Mouse (Mus musculus): ENCODE measurements at regions not wholly inside any gene's neighbourhood (a gene's known extent, or its start where the extent isn't known, plus 50 kb on each side); places are given as distances from the start of the nearest gene placed in this dataset.
A peak's percentile ranks its signal among the peaks of the same experiment; 100 is the strongest.

DNA sequence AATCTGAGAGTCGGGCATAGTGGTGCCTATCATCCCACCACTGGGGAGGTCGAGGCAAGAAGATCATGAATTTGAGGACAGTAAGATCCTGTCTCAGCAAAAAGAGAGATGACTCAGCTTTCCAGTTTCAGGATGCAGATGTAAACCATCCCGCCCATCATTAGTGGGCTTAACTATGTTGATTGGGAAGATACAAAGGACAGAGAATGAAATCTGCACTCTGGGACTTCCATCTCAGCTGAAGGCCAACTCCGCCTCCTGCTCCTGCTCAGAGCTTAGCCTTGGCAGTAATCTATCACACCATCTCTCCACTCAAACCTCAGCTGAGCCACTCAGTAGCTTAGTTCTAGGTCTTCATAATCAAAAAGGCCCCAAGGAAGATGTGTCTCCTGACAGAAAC, 90.5 kb upstream of the Gadd45a start:
- H3K4me3 ChIP-seq (replicated peaks; ENCODE audit: low read length): no peak overlapping the region
- 0 out of 2 replicates have a peak, but pooled peaks cover 2% of the 10 kb centered on the region for H3K9me3 ChIP-seq (ENCODE audit: control insufficient read depth, low read length)
- 78% methylated on average over 4 of the region's 4 CpGs for WGBS
- no peaks in the 10 kb centered on the region for H3K36me3 ChIP-seq (ENCODE audit: control insufficient read depth, insufficient read depth)
- H3K4me1 ChIP-seq (replicated peaks; ENCODE audit: control insufficient read depth, insufficient read depth, low read length): no peaks in the 10 kb centered on the region
- H3K4me2 ChIP-seq (ENCODE audit: low read length): no peak overlapping the region
- H3K27me3 ChIP-seq (replicated peaks; ENCODE audit: control insufficient read depth, insufficient read depth, low read length): no peaks in the 10 kb centered on the region
- no peak overlapping the region for H3K9ac ChIP-seq (replicated peaks; ENCODE audit: low read depth, low read length)
- no peak for ATAC-seq
- no peak overlapping the region for H3K27ac ChIP-seq (ENCODE audit: low read length)

- 42% methylated on average over 7 of the region's 7 CpGs for WGBS
- no peak overlapping the region for H3K27ac ChIP-seq (ENCODE audit: low read length)
- H3K9ac ChIP-seq (replicated peaks; ENCODE audit: low read depth, low read length): no peak overlapping the region
- H3K27me3 ChIP-seq (replicated peaks; ENCODE audit: control insufficient read depth, insufficient read depth, low read length): no peaks in the 10 kb centered on the region
- H3K4me1 ChIP-seq (replicated peaks; ENCODE audit: control insufficient read depth, insufficient read depth, low read length): no peaks in the 10 kb centered on the region
- ATAC-seq: no peak
- H3K4me3 ChIP-seq (replicated peaks; ENCODE audit: low read length): no peak overlapping the region
- no peaks in the 10 kb centered on the region for H3K9me3 ChIP-seq (ENCODE audit: control insufficient read depth, low read length)
- no peak overlapping the region for H3K4me2 ChIP-seq (ENCODE audit: low read length)
- H3K36me3 ChIP-seq (ENCODE audit: control insufficient read depth, insufficient read depth): no peaks in the 10 kb centered on the region
Measured at GRCm38 (mm10) chr6:67125715-67126312, 88.6 kb upstream of the Gadd45a start.

DNA sequence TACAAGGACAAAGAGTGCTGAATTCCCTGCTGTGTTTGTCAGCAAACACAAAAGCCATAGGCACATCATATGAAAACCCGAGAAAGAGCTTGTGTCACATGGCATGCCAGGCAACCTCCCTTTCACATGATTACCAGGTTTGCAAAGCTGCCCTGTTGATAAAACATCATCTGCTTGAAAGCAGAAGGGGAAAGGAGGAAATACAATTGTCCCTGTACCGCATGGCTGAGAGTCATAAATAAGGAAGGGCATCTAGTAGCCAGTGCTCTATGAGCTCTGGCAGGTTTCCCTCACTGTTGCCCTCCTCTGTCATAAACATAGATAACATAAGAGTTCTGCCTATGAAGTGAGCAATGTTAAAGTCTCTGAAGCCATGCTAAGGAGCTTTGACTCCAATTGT, 86.8 kb upstream of the Gadd45a start:
- no peak for ATAC-seq
- Histone ChIP-seq H3K36me3 (ENCODE audit: control insufficient read depth, insufficient read depth) (no peaks in the 10 kb centered on the region), H3K4me1 (replicated peaks; ENCODE audit: control insufficient read depth, insufficient read depth, low read length) (no peaks in the 10 kb centered on the region), H3K27me3 (replicated peaks; ENCODE audit: control insufficient read depth, insufficient read depth, low read length) (no peaks in the 10 kb centered on the region), H3K27ac (ENCODE audit: low read length) (no peak overlapping the region), H3K4me3 (replicated peaks; ENCODE audit: low read length) (no peak overlapping the region), H3K4me2 (ENCODE audit: low read length) (no peak overlapping the region), H3K9me3 (ENCODE audit: control insufficient read depth, low read length) (no peaks in the 10 kb centered on the region), H3K9ac (replicated peaks; ENCODE audit: low read depth, low read length) (no peak overlapping the region)
- 39% methylated on average over 2 of the region's 2 CpGs for WGBS

GRCm38 (mm10) chr6:67123071-67123470, 85.8 kb upstream of the Gadd45a start:
- Histone ChIP-seq H3K27me3 (replicated peaks; ENCODE audit: control insufficient read depth, insufficient read depth, low read length) (no peaks in the 10 kb centered on the region), H3K4me3 (replicated peaks; ENCODE audit: low read length) (no peak overlapping the region), H3K9me3 (ENCODE audit: control insufficient read depth, low read length) (no peaks in the 10 kb centered on the region), H3K36me3 (ENCODE audit: control insufficient read depth, insufficient read depth) (no peaks in the 10 kb centered on the region), H3K4me1 (replicated peaks; ENCODE audit: control insufficient read depth, insufficient read depth, low read length) (no peaks in the 10 kb centered on the region), H3K9ac (replicated peaks; ENCODE audit: low read depth, low read length) (no peak overlapping the region), H3K27ac (ENCODE audit: low read length) (no peak overlapping the region), H3K4me2 (ENCODE audit: low read length) (no peak overlapping the region)
- no peak for ATAC-seq
- WGBS: 79% methylated on average over 4 of the region's 4 CpGs

DNA sequence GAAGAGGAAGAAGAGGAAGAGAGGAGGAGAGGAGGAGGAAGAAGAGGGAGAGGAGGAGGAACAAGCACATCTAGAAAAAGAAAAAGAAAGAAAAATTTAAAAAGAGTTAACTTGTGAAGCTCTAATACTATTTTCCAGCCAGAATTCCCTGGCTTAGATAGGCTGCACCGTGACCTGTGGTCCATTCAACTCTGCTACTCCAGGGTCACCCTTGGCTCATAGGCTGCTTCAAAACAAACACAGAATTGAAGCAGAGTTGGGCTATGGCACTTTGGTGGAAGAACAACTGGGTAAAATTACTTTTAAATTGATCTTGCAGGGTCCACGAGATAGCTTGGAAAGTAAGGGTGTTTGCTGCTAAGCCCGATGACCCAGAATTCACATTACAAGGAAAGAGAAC, 79.0 kb upstream of the Gadd45a start:
- Histone ChIP-seq H3K4me2 (ENCODE audit: low read length) (no peak overlapping the region), H3K27ac (ENCODE audit: low read length) (no peak overlapping the region), H3K4me1 (replicated peaks; ENCODE audit: control insufficient read depth, insufficient read depth, low read length) (peaks cover 13% of the 10 kb centered on the region; the same call in 1 of the 2 replicates), H3K9me3 (ENCODE audit: control insufficient read depth, low read length) (no peaks in the 10 kb centered on the region), H3K4me3 (replicated peaks; ENCODE audit: low read length) (no peak overlapping the region), H3K27me3 (replicated peaks; ENCODE audit: control insufficient read depth, insufficient read depth, low read length) (no peaks in the 10 kb centered on the region), H3K9ac (replicated peaks; ENCODE audit: low read depth, low read length) (no peak overlapping the region), H3K36me3 (ENCODE audit: control insufficient read depth, insufficient read depth) (no peaks in the 10 kb centered on the region)
- no peak for ATAC-seq
- 83% methylated on average over 3 of the region's 3 CpGs for WGBS

DNA sequence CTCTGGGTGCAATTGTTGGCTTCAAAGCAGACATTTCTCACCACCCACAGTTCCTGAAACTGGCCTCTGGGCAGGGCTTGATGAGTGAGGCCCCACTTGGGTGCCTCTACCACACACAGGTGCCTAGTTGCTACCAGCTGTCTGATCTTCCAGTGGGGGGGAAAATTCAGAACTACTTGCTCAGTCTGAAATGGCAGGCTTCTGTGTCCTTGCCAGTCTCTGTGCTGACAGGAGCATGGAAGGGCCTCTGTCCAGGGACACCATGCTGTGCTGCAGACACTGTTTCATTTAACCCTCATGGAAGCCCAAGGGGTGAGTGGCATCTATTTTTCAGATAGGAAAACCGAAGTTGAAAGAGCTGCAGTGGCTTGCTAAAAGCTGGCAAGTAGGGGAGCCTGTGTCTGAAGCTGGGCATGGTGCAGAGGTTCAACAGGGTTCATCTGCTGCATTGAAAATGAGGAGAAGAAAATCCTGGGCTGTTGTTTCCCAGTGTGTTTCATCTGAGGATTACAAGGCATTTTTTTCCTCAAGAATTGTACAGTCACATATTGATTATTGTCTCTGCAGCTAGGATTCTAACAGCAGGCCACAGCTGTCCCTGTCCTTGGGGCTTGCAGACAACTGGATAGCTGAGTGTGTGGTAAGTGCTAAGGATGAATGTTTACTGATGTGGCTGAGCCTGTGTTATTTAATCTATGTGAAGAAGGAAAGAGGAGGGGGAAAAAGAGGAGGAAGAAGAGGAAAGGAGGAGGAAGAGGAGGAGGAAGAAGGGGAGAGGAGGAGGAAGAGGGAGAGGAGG, 78.4 kb upstream of the Gadd45a start:
- peaks cover 13% of the 10 kb centered on the region; the same call in 1 of the 2 replicates for H3K4me1 ChIP-seq (replicated peaks; ENCODE audit: control insufficient read depth, insufficient read depth, low read length)
- ATAC-seq: no peak

GRCm38 (mm10) chr6:67114753-67115152, 77.5 kb upstream of the Gadd45a start:
- Histone ChIP-seq H3K4me1 (replicated peaks; ENCODE audit: control insufficient read depth, insufficient read depth, low read length) (peaks cover 13% of the 10 kb centered on the region; the same call in 1 of the 2 replicates), H3K4me2 (ENCODE audit: low read length) (no peak overlapping the region), H3K9ac (replicated peaks; ENCODE audit: low read depth, low read length) (no peak overlapping the region), H3K27ac (ENCODE audit: low read length) (no peak overlapping the region), H3K4me3 (replicated peaks; ENCODE audit: low read length) (no peak overlapping the region), H3K27me3 (replicated peaks; ENCODE audit: control insufficient read depth, insufficient read depth, low read length) (no peaks in the 10 kb centered on the region), H3K9me3 (ENCODE audit: control insufficient read depth, low read length) (no peaks in the 10 kb centered on the region), H3K36me3 (ENCODE audit: control insufficient read depth, insufficient read depth) (no peaks in the 10 kb centered on the region)
- peak; percentile 77 for ATAC-seq
- WGBS: 65% methylated on average over 4 of the region's 4 CpGs

More for the DNA sequence above, 78.4 kb upstream of the Gadd45a start:
- Histone ChIP-seq H3K4me3 (replicated peaks; ENCODE audit: low read length) (no peak overlapping the region), H3K27me3 (replicated peaks; ENCODE audit: control insufficient read depth, insufficient read depth, low read length) (no peaks in the 10 kb centered on the region), H3K4me2 (ENCODE audit: low read length) (no peak overlapping the region), H3K27ac (ENCODE audit: low read length) (no peak overlapping the region), H3K9me3 (ENCODE audit: control insufficient read depth, low read length) (no peaks in the 10 kb centered on the region), H3K36me3 (ENCODE audit: control insufficient read depth, insufficient read depth) (no peaks in the 10 kb centered on the region), H3K9ac (replicated peaks; ENCODE audit: low read depth, low read length) (no peak overlapping the region)
- WGBS: 32% methylated on average over 1 of the region's 1 CpGs

DNA sequence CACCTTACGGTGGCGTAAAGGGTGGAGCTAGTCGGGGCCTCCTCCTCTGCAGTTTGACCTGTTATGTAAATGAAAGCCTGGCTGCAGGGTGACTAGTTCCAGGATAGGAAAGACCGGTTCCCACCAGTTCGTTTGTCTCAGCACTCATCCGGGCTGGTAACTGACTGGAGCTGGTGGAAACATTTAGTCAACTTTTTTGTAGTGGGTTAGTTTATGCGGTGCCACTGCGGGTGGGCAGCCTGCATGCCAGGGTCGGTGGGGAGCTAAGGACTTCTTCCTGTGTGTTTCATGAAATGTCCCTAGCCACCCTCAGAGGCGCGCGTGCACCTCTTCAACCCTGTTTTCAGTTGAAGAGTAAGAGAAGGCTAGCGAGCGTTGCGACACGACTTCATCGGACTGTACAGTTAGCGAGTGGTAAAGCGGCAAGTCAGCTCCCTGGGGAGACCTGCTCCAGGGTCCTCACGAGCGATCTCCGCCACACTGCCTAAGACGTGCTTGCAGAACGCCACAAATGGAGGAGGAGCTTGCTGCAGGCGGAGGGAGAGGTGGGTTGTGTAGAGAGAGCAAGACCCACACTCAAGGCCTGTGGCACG, 76.5 kb upstream of the Gadd45a start:
- Histone ChIP-seq H3K27me3 (replicated peaks; ENCODE audit: control insufficient read depth, insufficient read depth, low read length) (no peaks in the 10 kb centered on the region), H3K9ac (replicated peaks; ENCODE audit: low read depth, low read length) (peak overlapping the region; percentile 15; the same call in 1 of the 2 replicates), H3K36me3 (ENCODE audit: control insufficient read depth, insufficient read depth) (no peaks in the 10 kb centered on the region), H3K9me3 (ENCODE audit: control insufficient read depth, low read length) (no peaks in the 10 kb centered on the region), H3K4me1 (replicated peaks; ENCODE audit: control insufficient read depth, insufficient read depth, low read length) (peaks cover 13% of the 10 kb centered on the region; the same call in 1 of the 2 replicates), H3K27ac (ENCODE audit: low read length) (no peak overlapping the region), H3K4me2 (ENCODE audit: low read length) (peak overlapping the region; percentile 50), H3K4me3 (replicated peaks; ENCODE audit: low read length) (peak overlapping the region; percentile 26)
- peak; percentile 38 for ATAC-seq
- 10% methylated on average over 26 of the region's 26 CpGs for WGBS

- Histone ChIP-seq H3K27me3 (replicated peaks; ENCODE audit: control insufficient read depth, insufficient read depth, low read length) (no peaks in the 10 kb centered on the region), H3K4me2 (ENCODE audit: low read length) (no peak overlapping the region), H3K27ac (ENCODE audit: low read length) (no peak overlapping the region), H3K4me3 (replicated peaks; ENCODE audit: low read length) (no peak overlapping the region), H3K9ac (replicated peaks; ENCODE audit: low read depth, low read length) (no peak overlapping the region), H3K9me3 (ENCODE audit: control insufficient read depth, low read length) (no peaks in the 10 kb centered on the region), H3K4me1 (replicated peaks; ENCODE audit: control insufficient read depth, insufficient read depth, low read length) (peaks cover 13% of the 10 kb centered on the region; the same call in 1 of the 2 replicates), H3K36me3 (ENCODE audit: control insufficient read depth, insufficient read depth) (no peaks in the 10 kb centered on the region)
- WGBS: 66% methylated on average over 4 of the region's 4 CpGs
- ATAC-seq: no peak
Measured at GRCm38 (mm10) chr6:67113261-67113660, 76.0 kb upstream of the Gadd45a start.
